Mouse (Mus musculus) kidney, postnatal 0 days (tissue): Measurements from ENCODE around the gene Ptpn14. TPM values are rescaled to one million over a fixed set of nuclear protein-coding genes. Genes with fewer than 3 reads are reported as not detected.

Experiments
- ATAC-seq: fragments of 200-750 bp; cut with Nextera tagmentation; replicated peaks from 2 replicates; pipeline ENCODE4 v1.8.0; 2017; ENCODE audit warnings: low read depth, moderate number of reproducible peaks, moderate TSS enrichment, moderate library complexity; ENCODE audit not compliant: low FRiP score
- DNase-seq: peaks from one replicate; pipeline ENCODE4 v3.0.0-alpha.2; 2016; ENCODE audit warnings: low spot score
- H3K27ac ChIP-seq: fragments of 300-500 bp; sonication (generic); 2 replicates; pipeline ENCODE4 v1.5.1; 2014; ENCODE audit warnings: mild to moderate bottlenecking
- H3K27me3 ChIP-seq: fragments of 300-500 bp; sonication (generic); 2 replicates; pipeline ENCODE4 v1.6.1; 2014; ENCODE audit warnings: low read length, mixed read lengths; ENCODE audit not compliant: insufficient read depth
- H3K36me3 ChIP-seq: fragments of 300-500 bp; sonication (generic); 2 replicates; pipeline ENCODE4 v1.6.1; 2014; ENCODE audit warnings: low read length, mixed read lengths; ENCODE audit not compliant: insufficient read depth
- H3K4me1 ChIP-seq: fragments of 300-500 bp; sonication (generic); replicated peaks from 2 replicates; pipeline ENCODE4 v1.6.1; 2014; ENCODE audit warnings: antibody characterized with exemption, low read length, mixed read lengths; ENCODE audit not compliant: insufficient read depth
- H3K4me2 ChIP-seq: fragments of 300-500 bp; sonication (generic); 2 replicates; pipeline ENCODE4 v1.6.1; 2014; ENCODE audit warnings: mild to moderate bottlenecking, low read length, moderate library complexity, mixed read lengths
- H3K4me3 ChIP-seq: fragments of 300-500 bp; sonication (generic); replicated peaks from 2 replicates; pipeline ENCODE4 v1.5.1; 2014; ENCODE audit warnings: low read depth, low read length
- H3K9ac ChIP-seq: fragments of 300-500 bp; sonication (generic); 2 replicates; pipeline ENCODE4 v1.6.1; 2014; ENCODE audit warnings: low read depth, low read length
- H3K9me3 ChIP-seq: fragments of 300-500 bp; sonication (generic); replicated peaks from 2 replicates; pipeline ENCODE4 v1.6.1; 2016; ENCODE audit warnings: low read length, inconsistent platforms, mixed read lengths
- CTCF ChIP-seq: IDR thresholded peaks from 2 replicates; pipeline ENCODE4 v1.5.1; 2016; ENCODE audit warnings: antibody characterized with exemption, low read depth, mild to moderate bottlenecking, moderate library complexity
- WGBS: fragments of 180-500 bp; shearing (Covaris S2); extraction: QIAGEN DNeasy Blood & Tissue Kit; methylation state at CpG from one replicate; pipeline ENCODE4 v1.1.7; 2014; 5-methylcytosine and 5-hydroxymethylcytosine counted together
- polyA plus RNA-seq: library from polyadenylated mRNA; unstranded; fragments of >200 nt; fragmentation: Nextera tagmentation; extraction: Ambion mirVana; gene quantifications from 2 replicates; pipeline ENCODE4 v1.2.1, GENCODE M21; 2015

Gene Ptpn14
- polyA plus RNA-seq, 1 experiment from 2014 or later = 11.1 TPM

DNA sequence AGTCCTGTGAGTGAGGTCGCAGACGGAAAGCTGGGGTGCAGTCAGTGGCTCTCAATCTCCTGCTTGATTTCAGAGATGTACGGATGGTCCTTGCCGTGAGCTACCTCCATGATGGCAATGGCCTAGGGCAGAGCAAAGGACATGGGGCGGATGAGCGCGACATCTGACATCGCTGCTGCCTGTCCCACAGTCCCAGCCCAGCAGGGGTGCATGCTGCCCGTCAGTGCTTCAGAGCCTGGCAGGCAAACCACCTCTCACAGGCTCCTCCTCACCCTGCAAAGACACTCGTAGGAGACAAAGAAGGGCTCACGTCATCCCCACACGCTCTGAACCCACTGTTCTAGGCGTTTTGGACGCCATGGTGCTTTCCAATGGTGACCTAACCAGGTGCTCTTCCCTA lies 152.7 kb downstream of the Ptpn14 start:
- 0 out of 2 replicates have a peak, but pooled peaks cover 4% of the 10 kb centered on the region for H3K36me3 ChIP-seq
- H3K4me2 ChIP-seq = no peak overlapping the region
- DNase-seq (no peak), ATAC-seq (no peak)
- no peaks in the 10 kb centered on the region for H3K9me3 ChIP-seq
- TF ChIP-seq CTCF = no peak
- no peaks in the 10 kb centered on the region for H3K27me3 ChIP-seq
- H3K9ac ChIP-seq = no peak overlapping the region
- H3K4me1 ChIP-seq = peaks cover 7% of the 10 kb centered on the region; the same call in 1 of the 2 replicates
- H3K27ac ChIP-seq = 0 out of 2 replicates have a peak overlapping the region, but pooled peaks have one; percentile 38
- WGBS = 77% methylated on average over 14 of the region's 14 CpGs
- no peak overlapping the region for H3K4me3 ChIP-seq

- peak; percentile 84 for TF ChIP-seq CTCF
- WGBS = 45% methylated on average over 7 of the region's 7 CpGs
- Histone ChIP-seq H3K4me3 (no peak overlapping the region), H3K27ac (no peak overlapping the region), H3K9ac (no peak overlapping the region), H3K36me3 (peaks cover 10% of the 10 kb centered on the region; the same call in 1 of the 2 replicates), H3K27me3 (no peaks in the 10 kb centered on the region), H3K4me1 (peaks cover 7% of the 10 kb centered on the region; the same call in 1 of the 2 replicates), H3K4me2 (no peak overlapping the region), H3K9me3 (no peaks in the 10 kb centered on the region)
- ATAC-seq = peak; percentile 11; the same call in 1 of the 2 replicates
- DNase-seq = peak; percentile 58
Observed at GRCm38 (mm10) chr1:189882886-189883285, 154.8 kb downstream of the Ptpn14 start.

- Histone ChIP-seq H3K4me1 (peaks cover 7% of the 10 kb centered on the region; the same call in 1 of the 2 replicates), H3K9me3 (no peaks in the 10 kb centered on the region), H3K36me3 (peaks cover 10% of the 10 kb centered on the region; the same call in 1 of the 2 replicates), H3K9ac (no peak overlapping the region), H3K27ac (no peak overlapping the region), H3K4me3 (no peak overlapping the region), H3K4me2 (no peak overlapping the region), H3K27me3 (no peaks in the 10 kb centered on the region)
- TF ChIP-seq CTCF = peak; percentile 65
- WGBS = 35% methylated on average over 18 of the region's 18 CpGs
- ATAC-seq (peak; percentile 12), DNase-seq (peak; percentile 72)
Observed at GRCm38 (mm10) chr1:189883531-189884170, 155.6 kb downstream of the Ptpn14 start.

DNA sequence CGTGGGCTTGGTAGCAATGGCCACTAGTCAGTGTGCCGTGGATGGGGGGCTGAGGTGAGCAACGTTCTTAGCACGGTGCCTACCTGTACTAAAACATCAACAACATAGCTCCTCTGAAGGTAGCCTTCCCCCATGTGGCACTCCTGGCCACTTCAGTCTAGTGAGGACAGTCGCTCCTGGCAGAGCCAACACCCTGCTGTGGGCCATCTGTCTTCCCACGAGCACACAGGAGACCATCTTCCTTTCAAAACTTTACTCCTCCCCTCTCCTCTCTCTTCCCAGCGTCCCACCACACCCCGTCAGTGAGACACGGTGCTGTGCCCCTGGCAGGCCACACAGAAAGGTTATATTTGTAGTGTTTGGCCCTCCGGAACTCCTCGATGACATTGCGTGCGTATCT lies 156.9 kb downstream of the Ptpn14 start:
- ATAC-seq = no peak
- Histone ChIP-seq H3K4me2 (no peak overlapping the region), H3K27me3 (no peaks in the 10 kb centered on the region), H3K4me3 (no peak overlapping the region), H3K9ac (no peak overlapping the region), H3K36me3 (peaks cover 10% of the 10 kb centered on the region; the same call in 1 of the 2 replicates), H3K27ac (no peak overlapping the region), H3K9me3 (no peaks in the 10 kb centered on the region), H3K4me1 (peaks cover 7% of the 10 kb centered on the region; the same call in 1 of the 2 replicates)
- 70% methylated on average over 13 of the region's 13 CpGs for WGBS
- no peak for TF ChIP-seq CTCF
- DNase-seq = no peak

DNA sequence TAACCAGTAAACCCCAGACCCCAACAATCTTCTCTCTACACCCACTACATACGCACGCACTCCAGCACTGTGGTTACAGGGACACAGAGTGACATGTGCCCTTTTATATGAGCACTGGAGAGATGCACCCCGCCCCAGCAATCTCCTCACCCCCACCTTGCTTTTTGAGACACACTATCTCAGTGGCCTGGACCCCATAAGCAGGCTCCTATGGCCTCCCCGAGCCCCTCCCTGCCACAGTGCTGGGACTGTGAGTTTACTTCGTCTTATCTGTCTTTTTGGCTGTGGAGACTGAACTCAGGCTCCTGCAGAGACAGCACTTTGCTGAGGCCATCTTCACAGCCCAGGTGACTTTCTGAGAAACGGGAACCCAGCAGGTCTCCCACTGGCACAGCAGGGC lies 157.9 kb downstream of the Ptpn14 start:
- H3K4me2 ChIP-seq = no peak overlapping the region
- no peak for TF ChIP-seq CTCF
- H3K27me3 ChIP-seq = no peaks in the 10 kb centered on the region
- DNase-seq = no peak
- peaks cover 11% of the 10 kb centered on the region; the same call in 1 of the 2 replicates for H3K36me3 ChIP-seq
- H3K4me3 ChIP-seq = no peak overlapping the region
- WGBS = 88% methylated on average over 6 of the region's 6 CpGs
- no peak for ATAC-seq
- no peaks in the 10 kb centered on the region for H3K9me3 ChIP-seq
- H3K27ac ChIP-seq = no peak overlapping the region
- H3K9ac ChIP-seq = no peak overlapping the region
- no peaks in the 10 kb centered on the region for H3K4me1 ChIP-seq

DNA sequence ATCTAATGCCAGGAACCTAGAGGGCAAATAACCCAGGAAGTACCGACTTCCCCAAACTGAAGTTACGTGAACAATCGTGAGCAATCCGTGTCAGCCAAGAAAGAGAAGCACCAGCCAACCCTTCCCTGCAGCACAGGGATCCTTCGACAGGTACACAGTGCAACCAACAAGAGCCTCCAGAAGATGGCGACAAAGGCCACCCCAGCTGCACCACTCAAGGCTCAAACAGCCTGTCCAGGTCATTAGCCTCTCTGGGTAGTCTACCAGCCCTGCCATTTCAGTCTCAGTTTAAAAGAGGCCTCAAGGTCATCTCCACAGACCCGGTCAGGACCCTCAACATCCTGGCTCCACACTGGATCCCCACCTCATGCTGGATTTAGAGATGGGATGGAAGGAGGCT lies 159.4 kb downstream of the Ptpn14 start:
- no peak overlapping the region for H3K9ac ChIP-seq
- H3K4me3 ChIP-seq = no peak overlapping the region
- TF ChIP-seq CTCF = peak; percentile 93
- 29% methylated on average over 7 of the region's 7 CpGs for WGBS
- no peak overlapping the region for H3K4me2 ChIP-seq
- H3K27me3 ChIP-seq = no peaks in the 10 kb centered on the region
- peaks cover 8% of the 10 kb centered on the region; the same call in 1 of the 2 replicates for H3K36me3 ChIP-seq
- H3K9me3 ChIP-seq = no peaks in the 10 kb centered on the region
- H3K27ac ChIP-seq = no peak overlapping the region
- H3K4me1 ChIP-seq = no peaks in the 10 kb centered on the region
- ATAC-seq = no peak; the same call in 1 of the 2 replicates
- peak; percentile 81 for DNase-seq

DNA sequence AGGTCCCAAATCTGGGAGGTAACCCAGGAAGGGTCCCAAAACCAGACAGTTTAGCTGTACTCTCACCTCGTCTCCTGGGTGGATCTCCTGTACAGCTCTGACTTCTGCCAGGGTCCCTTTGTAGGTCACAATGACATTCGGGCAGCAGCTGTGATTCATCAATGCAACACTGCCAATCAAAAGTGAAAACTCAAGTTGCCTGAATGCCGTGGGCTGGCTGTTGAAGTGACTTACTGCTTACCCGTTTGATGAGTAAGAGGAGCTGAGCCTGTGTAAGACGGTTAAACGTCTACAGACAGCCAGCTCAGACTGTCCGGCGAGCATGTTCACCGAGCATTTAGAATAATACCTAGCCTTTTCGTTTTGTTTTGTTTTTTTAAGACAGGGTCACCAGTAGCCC lies 160.7 kb downstream of the Ptpn14 start:
- no peak for ATAC-seq
- no peak for DNase-seq
- 66% methylated on average over 10 of the region's 10 CpGs for WGBS
- Histone ChIP-seq H3K9me3 (no peaks in the 10 kb centered on the region), H3K9ac (no peak overlapping the region), H3K4me3 (no peak overlapping the region), H3K36me3 (peaks cover 8% of the 10 kb centered on the region; the same call in 1 of the 2 replicates), H3K27me3 (no peaks in the 10 kb centered on the region), H3K27ac (no peak overlapping the region), H3K4me1 (no peaks in the 10 kb centered on the region), H3K4me2 (no peak overlapping the region)
- TF ChIP-seq CTCF = no peak
